Mouse (Mus musculus): ENCODE data around the gene Taz. TPM values are rescaled to one million over a fixed set of nuclear protein-coding genes. Genes with fewer than 3 reads are reported as not detected.
A peak's percentile ranks its signal among the peaks of the same experiment; 100 is the strongest.

The Taz gene
- total and polyA plus RNA-seq, 3 experiments: 45.6 to 93.5 (median 47.4) TPM

DNA sequence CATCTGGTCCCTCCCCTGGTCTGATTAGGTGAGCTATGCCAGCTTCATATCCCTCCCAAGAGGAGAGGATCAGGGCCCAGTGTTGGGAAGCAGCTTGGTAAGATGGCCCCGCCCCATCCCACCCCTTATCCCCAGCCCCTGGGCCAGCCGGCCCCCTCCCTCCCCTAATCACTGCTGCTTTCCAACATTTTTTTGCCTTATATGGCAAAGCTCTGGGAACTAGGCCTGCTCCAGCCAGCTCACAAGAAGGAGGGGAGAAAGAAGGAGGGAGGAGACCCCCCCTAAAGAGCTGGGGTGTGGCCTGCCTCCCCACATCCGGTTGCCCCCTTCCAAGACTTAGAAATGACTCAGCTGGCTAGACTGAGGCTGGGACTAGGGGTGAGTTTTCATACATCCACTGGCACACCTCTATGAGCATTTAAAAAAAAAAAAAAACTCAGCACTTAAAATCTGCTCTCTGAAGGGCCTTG, 37.1 kb upstream of the Taz start:
- H3K4me3 ChIP-seq: peak overlapping the region; percentile 60
- peaks cover 3% of the 10 kb centered on the region for H3K4me1 ChIP-seq (ENCODE audit: control insufficient read depth, insufficient read depth, low read length)
- DNase-seq: peak; percentile 62 to 78
- TF ChIP-seq EP300 (IDR thresholded peaks at IDR 0.05; ENCODE audit: insufficient read depth, low read depth, low read length): 0 out of 2 replicates have a peak, but pooled peaks have one; percentile 9
- TF ChIP-seq CTCF (IDR thresholded peaks at IDR 0.05): no peak
- no peak for TF ChIP-seq POLR2A (IDR thresholded peaks at IDR 0.05; ENCODE audit: insufficient read depth, low read depth, low read length)
- H3K36me3 ChIP-seq (ENCODE audit: control insufficient read depth, insufficient read depth, low read length): no peaks in the 10 kb centered on the region
- 14% methylated on average over 3 of the region's 3 CpGs for WGBS
- H3K27me3 ChIP-seq (ENCODE audit: control insufficient read depth, insufficient read depth, low read length): no peaks in the 10 kb centered on the region
- peak overlapping the region; percentile 42; the same call in 1 of the 2 replicates for H3K9ac ChIP-seq (ENCODE audit: low read depth, low read length)
- intact Hi-C loops (cut with DNase I): loop anchor here (2.0 to 10.0 kb wide), 7 partner anchors 38 to 278 kb away; partner anchors contain the start of genes Dnase1l1, G6pdx, Hcfc1 and Irak1
- H3K79me2 ChIP-seq (replicated peaks; ENCODE audit: control insufficient read depth, insufficient read depth, low read length): no peaks in the 10 kb centered on the region
- peak overlapping the region; percentile 91 for H3K27ac ChIP-seq

DNA sequence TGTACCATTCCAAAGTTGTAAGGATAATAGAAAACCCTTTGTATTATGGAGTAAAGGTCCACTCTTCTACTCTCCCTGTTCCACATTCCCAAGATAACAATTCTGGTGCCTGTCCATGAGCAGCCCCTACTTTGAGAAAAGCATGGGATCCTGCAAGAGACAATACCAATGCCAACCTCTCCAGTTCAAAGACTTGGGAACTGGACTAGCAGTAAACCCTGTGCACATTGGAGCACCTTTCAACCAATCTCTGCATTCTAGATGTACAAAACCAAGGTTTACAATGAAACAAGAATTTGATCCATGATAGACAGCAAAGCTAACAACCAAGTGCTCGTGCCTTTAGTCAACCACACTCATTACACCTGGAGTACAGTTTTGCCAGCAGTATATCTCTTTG, 36.6 kb upstream of the Taz start:
- peak overlapping the region; percentile 91 for H3K27ac ChIP-seq
- intact Hi-C loops (cut with DNase I): loop anchor here (2.0 to 10.0 kb wide), 6 partner anchors 37 to 278 kb away; partner anchors contain the start of genes Dnase1l1, G6pdx, Hcfc1 and Irak1
- peak overlapping the region; percentile 57; the same call in 1 of the 2 replicates for H3K9ac ChIP-seq (ENCODE audit: low read depth, low read length)
- no peaks in the 10 kb centered on the region for H3K27me3 ChIP-seq (ENCODE audit: control insufficient read depth, insufficient read depth, low read length)
- peak overlapping the region; percentile 60 for H3K4me3 ChIP-seq
- no peak for DNase-seq
- H3K79me2 ChIP-seq (replicated peaks; ENCODE audit: control insufficient read depth, insufficient read depth, low read length): no peaks in the 10 kb centered on the region
- peaks cover 3% of the 10 kb centered on the region for H3K4me1 ChIP-seq (ENCODE audit: control insufficient read depth, insufficient read depth, low read length)
- no peaks in the 10 kb centered on the region for H3K36me3 ChIP-seq (ENCODE audit: control insufficient read depth, insufficient read depth, low read length)
- no peak for TF ChIP-seq EP300 (IDR thresholded peaks at IDR 0.05; ENCODE audit: insufficient read depth, low read depth, low read length)
- no peak for TF ChIP-seq POLR2A (IDR thresholded peaks at IDR 0.05; ENCODE audit: insufficient read depth, low read depth, low read length)
- no peak for TF ChIP-seq CTCF (IDR thresholded peaks at IDR 0.05)
- WGBS: 28% methylated on average over 1 of the region's 1 CpGs

DNA sequence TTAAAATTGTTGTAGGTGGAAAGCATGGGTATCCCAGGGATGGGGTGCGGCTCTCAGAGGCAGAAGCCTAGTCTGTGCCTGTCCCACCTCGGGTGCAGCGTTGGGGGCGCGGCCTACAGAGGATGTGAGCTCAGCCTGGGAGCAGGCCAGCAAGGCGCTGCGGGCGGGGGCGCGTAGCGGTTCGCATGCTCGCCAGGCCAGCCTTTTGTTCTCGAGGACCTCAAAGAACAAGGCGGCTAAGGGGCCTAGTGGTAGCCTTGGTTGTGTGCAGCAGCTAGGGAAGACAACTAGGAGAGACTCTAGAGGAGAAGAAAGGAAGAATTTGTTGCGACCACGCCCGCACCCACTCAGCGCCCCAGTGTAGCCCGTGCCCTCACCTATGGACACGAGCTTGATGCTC, 36.0 kb upstream of the Taz start:
- TF ChIP-seq EP300 (IDR thresholded peaks at IDR 0.05; ENCODE audit: insufficient read depth, low read depth, low read length): 0 out of 2 replicates have a peak, but pooled peaks have one; percentile 8
- no peak for TF ChIP-seq CTCF (IDR thresholded peaks at IDR 0.05)
- TF ChIP-seq POLR2A (IDR thresholded peaks at IDR 0.05; ENCODE audit: insufficient read depth, low read depth, low read length): peak; percentile 73

DNA sequence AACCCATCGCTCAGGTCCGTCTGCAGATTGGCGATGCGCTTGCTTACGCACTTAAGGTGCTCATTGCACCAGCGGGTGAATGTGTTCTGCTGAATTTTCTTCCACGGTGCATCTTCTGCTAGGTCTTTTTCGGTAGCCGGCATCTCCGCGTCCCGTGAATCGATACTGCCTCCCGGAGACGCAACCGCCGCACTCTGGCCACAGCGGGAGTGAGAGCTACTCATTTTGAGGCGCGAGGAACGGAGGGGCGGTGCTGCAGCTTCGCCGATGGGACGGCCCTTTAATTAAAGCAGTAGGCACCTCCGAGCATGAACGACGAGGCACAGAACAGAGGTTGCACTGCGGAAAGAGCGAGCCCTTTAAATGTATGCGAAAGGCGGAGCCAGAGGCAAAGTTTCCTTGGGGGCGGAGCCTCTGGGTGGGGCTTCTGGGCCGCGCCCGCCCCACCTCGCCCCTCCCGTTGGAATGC, 35.5 kb upstream of the Taz start:
- peak; percentile 86 to 92 for DNase-seq
- Histone ChIP-seq H3K36me3 (ENCODE audit: control insufficient read depth, insufficient read depth, low read length) (no peaks in the 10 kb centered on the region), H3K4me3 (peak overlapping the region; percentile 60), H3K27ac (peak overlapping the region; percentile 91), H3K9ac (ENCODE audit: low read depth, low read length) (peak overlapping the region; percentile 57), H3K4me1 (ENCODE audit: control insufficient read depth, insufficient read depth, low read length) (peaks cover 3% of the 10 kb centered on the region), H3K27me3 (ENCODE audit: control insufficient read depth, insufficient read depth, low read length) (no peaks in the 10 kb centered on the region), H3K79me2 (replicated peaks; ENCODE audit: control insufficient read depth, insufficient read depth, low read length) (no peaks in the 10 kb centered on the region)
- WGBS: 19% methylated on average over 35 of the region's 38 CpGs
- intact Hi-C loops (cut with DNase I): loop anchor here (5.0 to 10.0 kb wide), 5 partner anchors 36 to 224 kb away; partner anchors contain the start of genes Dnase1l1, G6pdx, Irak1 and Taz
- TF ChIP-seq EP300 (IDR thresholded peaks at IDR 0.05; ENCODE audit: insufficient read depth, low read depth, low read length) (no peak), CTCF (IDR thresholded peaks at IDR 0.05) (no peak), POLR2A (IDR thresholded peaks at IDR 0.05; ENCODE audit: insufficient read depth, low read depth, low read length) (peak; percentile 96)

More for the DNA sequence above, 36.0 kb upstream of the Taz start:
- peak; percentile 86 to 89 for DNase-seq
- intact Hi-C loops (cut with DNase I): loop anchor here (2.0 to 10.0 kb wide), 6 partner anchors 37 to 279 kb away; partner anchors contain the start of genes Dnase1l1, G6pdx, Hcfc1 and Irak1
- Histone ChIP-seq H3K4me3 (peak overlapping the region; percentile 60), H3K79me2 (replicated peaks; ENCODE audit: control insufficient read depth, insufficient read depth, low read length) (no peaks in the 10 kb centered on the region), H3K27ac (peak overlapping the region; percentile 91), H3K9ac (ENCODE audit: low read depth, low read length) (peak overlapping the region; percentile 57), H3K36me3 (ENCODE audit: control insufficient read depth, insufficient read depth, low read length) (no peaks in the 10 kb centered on the region), H3K4me1 (ENCODE audit: control insufficient read depth, insufficient read depth, low read length) (peaks cover 3% of the 10 kb centered on the region), H3K27me3 (ENCODE audit: control insufficient read depth, insufficient read depth, low read length) (no peaks in the 10 kb centered on the region)
- WGBS: 29% methylated on average over 21 of the region's 21 CpGs

DNA sequence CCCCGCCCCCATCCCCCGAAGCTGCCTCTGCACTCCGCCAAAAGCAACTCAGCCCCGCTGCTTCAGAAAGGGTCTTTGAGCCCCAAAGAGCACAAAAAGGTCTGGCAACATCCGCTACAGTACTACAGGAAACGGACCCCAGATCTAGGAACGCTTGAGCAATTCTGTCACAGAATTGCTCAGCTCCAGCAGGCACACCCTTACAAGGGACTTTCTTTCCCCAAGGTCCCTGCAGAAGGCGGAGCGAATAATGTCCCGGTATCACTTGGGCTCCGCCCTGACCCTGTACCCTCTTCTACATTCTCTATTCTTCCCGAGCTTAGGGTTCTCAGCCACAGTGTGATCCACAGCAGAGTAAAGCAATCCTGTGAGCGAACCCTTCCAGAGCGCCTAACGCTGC, 35.0 kb upstream of the Taz start:
- intact Hi-C loops (cut with DNase I): loop anchor here (5.0 to 10.0 kb wide), 5 partner anchors 36 to 224 kb away; partner anchors contain the start of genes Dnase1l1, G6pdx, Irak1 and Taz
- DNase-seq: no peak
- WGBS: 18% methylated on average over 15 of the region's 15 CpGs

DNA sequence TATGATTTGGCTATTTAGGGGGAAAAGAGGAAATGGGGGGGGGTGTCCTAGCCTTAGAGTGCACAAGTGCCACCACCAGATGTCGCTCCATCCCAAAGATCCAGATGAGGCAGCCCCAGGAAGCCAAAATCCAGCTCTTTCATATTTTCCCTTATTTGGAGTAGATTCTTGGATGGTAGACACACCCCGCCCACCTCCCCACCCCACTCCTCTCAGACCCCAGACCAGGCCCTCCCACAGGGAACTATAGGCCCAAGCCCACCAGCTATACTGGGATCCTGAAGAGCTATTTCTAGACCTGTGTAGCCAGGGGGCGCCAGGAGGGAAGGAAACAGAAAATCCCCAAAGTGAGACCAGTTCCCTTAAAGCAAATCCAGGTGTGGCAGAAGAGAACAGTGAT, 33.1 kb upstream of the Taz start:
- Histone ChIP-seq H3K27ac (peak overlapping the region; percentile 58), H3K27me3 (ENCODE audit: control insufficient read depth, insufficient read depth, low read length) (no peaks in the 10 kb centered on the region), H3K4me3 (peak overlapping the region; percentile 49), H3K79me2 (replicated peaks; ENCODE audit: control insufficient read depth, insufficient read depth, low read length) (no peaks in the 10 kb centered on the region), H3K9ac (ENCODE audit: low read depth, low read length) (peak overlapping the region; percentile 78; the same call in 1 of the 2 replicates), H3K4me1 (ENCODE audit: control insufficient read depth, insufficient read depth, low read length) (peaks cover 3% of the 10 kb centered on the region), H3K36me3 (ENCODE audit: control insufficient read depth, insufficient read depth, low read length) (no peaks in the 10 kb centered on the region)
- intact Hi-C loops (cut with DNase I): loop anchor here (1.0 to 10.0 kb wide), 8 partner anchors 34 to 226 kb away; partner anchors contain the start of genes Atp6ap1, Dnase1l1, Fam3a and G6pdx
- 0 out of 2 replicates have a peak, but pooled peaks have one; percentile 20 for TF ChIP-seq EP300 (IDR thresholded peaks at IDR 0.05; ENCODE audit: insufficient read depth, low read depth, low read length)
- TF ChIP-seq POLR2A (IDR thresholded peaks at IDR 0.05; ENCODE audit: insufficient read depth, low read depth, low read length): no peak
- peak; percentile 77 for TF ChIP-seq CTCF (IDR thresholded peaks at IDR 0.05)
- WGBS: 6% methylated on average over 3 of the region's 3 CpGs
- DNase-seq: peak; percentile 68 to 73

More for the DNA sequence above, 35.0 kb upstream of the Taz start:
- peak overlapping the region; percentile 60 for H3K4me3 ChIP-seq
- peak overlapping the region; percentile 74 for H3K27ac ChIP-seq
- no peaks in the 10 kb centered on the region for H3K27me3 ChIP-seq (ENCODE audit: control insufficient read depth, insufficient read depth, low read length)
- H3K36me3 ChIP-seq (ENCODE audit: control insufficient read depth, insufficient read depth, low read length): no peaks in the 10 kb centered on the region
- H3K79me2 ChIP-seq (replicated peaks; ENCODE audit: control insufficient read depth, insufficient read depth, low read length): no peaks in the 10 kb centered on the region
- peaks cover 3% of the 10 kb centered on the region for H3K4me1 ChIP-seq (ENCODE audit: control insufficient read depth, insufficient read depth, low read length)
- H3K9ac ChIP-seq (ENCODE audit: low read depth, low read length): peak overlapping the region; percentile 57
- TF ChIP-seq CTCF (IDR thresholded peaks at IDR 0.05): no peak
